Mouse (Mus musculus) olfactory bulb, adult 2 months (tissue): ENCODE data around the gene Rab1a.

Source experiments
- CTCF ChIP-seq: fragments of 200-500 bp; IDR thresholded peaks from 2 replicates; pipeline ENCODE4 v1.5.1; 2012; ENCODE audit warnings: low read depth, mild to moderate bottlenecking, low read length, moderate library complexity; ENCODE audit not compliant: insufficient read depth
- POLR2A ChIP-seq: fragments of 200-500 bp; IDR thresholded peaks from 2 replicates; pipeline ENCODE4 v1.6.1; 2012; ENCODE audit warnings: mild to moderate bottlenecking, low read depth, low read length, moderate library complexity; ENCODE audit not compliant: insufficient read depth

DNA sequence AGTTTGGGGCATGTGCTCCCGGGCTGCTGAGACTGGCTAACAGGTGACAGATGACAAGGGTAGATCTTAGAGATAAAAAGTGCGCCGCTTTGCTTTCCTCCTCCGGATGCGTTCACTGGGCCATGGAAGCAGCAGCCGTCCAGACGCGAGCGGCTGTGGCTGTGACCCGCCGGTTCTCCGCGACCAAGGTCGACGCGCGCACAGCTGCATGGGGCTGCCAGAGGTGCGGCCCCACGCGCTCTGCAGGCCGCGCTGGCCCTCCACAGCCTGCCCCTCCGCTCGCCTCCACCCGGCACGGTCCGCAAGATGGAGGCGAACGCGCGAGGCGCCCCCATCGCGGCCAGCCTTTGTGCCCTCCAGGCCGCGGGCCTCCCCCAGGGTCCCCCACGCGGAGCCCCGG is 47.6 kb downstream of the Rab1a start:
- TF ChIP-seq POLR2A (no peak), CTCF (0 out of 2 replicates have a peak, but pooled peaks have one; percentile 6)
